Mouse (Mus musculus) ES-CJ7 (cell line): ENCODE measurements at regions not wholly inside any gene's neighbourhood (a gene's known extent, or its start where the extent isn't known, plus 50 kb on each side); places are given as distances from the start of the nearest gene placed in this dataset.

Experiments used
- DNase-seq: peaks from one replicate; pipeline ENCODE4 v3.0.0; 2011; ENCODE audit warnings: low read depth, low spot score

DNA sequence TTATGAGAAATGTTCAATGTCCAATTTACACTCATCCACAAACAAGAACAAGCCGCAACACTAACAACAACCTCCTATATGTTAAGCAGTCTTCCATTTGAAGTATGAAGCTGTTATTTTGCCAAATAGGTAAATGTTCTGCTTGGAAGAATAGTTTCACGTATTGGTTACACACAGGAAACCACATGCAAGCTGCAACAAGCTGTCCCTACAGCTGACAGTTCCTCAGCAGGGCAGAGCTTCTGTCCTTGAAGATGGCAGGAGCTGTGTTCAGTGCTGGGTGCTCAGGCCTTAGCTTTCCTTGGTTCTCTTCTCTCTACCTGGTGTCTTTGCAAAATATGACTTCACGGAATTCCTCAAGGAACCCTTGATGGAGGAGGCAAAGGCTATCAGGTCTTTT, 294.1 kb upstream of the Rnaseh2b start:
- DNase-seq, result no peak

DNA sequence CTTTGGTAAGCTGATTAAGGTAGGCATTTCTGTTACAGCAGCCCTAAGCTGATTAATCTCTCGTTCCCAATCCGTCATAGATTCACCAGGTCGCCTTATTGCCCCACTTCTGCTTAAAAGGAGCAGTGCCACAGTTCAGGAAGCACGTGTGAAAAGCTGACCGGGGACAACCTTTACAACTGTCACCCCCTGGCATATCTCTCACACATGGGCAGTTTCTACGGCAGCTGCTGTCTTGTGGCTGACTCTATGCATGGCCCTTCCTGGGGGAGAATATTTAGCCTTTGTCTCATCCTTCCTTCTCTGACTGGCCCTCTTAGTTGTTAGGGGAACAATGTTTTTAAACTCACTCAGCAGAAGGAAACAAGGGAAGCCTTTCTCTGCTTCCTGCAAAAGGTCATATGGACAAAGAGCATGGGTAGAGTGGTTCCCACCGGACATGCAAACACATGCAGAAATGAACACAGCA, 290.9 kb upstream of the Rnaseh2b start:
- no peak for DNase-seq

- DNase-seq, result no peak
Measured at GRCm38 (mm10) chr14:62002131-62002530, 290.3 kb upstream of the Rnaseh2b start.

GRCm38 (mm10) chr14:62003013-62003781, 289.2 kb upstream of the Rnaseh2b start:
- no peak for DNase-seq

DNA sequence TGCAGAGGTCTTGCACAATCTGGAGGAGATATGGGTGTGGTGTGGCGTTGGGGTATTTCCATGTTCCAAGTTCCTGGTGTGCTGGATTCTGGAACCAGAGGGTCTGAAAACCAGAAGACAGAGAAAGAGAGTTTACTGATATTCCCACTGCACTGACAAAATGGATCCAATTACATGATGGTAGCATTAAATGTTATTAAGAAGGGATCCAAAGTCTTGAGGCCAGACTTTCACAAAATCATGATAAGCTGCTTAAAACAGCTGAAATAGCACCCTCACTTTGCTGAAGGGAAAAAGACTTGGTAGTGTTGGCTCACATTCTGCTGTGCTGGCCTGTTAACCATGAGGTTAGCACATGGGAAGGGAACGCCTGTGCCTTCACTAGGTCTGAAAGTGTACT, 288.6 kb upstream of the Rnaseh2b start:
- DNase-seq, result no peak

DNA sequence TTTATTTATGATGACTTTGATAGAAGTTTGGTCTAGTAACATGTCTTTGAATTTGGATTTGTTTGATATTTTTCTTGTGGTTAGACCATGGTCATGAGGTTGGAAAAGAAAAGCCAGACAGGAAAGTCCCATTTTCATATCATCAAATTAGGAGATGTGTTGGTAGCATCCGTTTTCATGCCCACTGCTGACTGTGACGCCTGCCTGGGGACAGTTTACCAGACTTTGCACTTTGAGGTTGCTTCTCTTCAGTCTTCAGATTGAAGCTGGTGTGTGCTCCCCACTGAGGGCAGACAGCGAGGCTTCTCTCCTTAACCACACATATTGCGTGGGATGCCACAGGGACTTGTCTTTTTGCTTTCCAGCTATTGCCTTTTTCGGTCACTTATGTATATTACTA, 283.7 kb upstream of the Rnaseh2b start:
- DNase-seq, result no peak

DNA sequence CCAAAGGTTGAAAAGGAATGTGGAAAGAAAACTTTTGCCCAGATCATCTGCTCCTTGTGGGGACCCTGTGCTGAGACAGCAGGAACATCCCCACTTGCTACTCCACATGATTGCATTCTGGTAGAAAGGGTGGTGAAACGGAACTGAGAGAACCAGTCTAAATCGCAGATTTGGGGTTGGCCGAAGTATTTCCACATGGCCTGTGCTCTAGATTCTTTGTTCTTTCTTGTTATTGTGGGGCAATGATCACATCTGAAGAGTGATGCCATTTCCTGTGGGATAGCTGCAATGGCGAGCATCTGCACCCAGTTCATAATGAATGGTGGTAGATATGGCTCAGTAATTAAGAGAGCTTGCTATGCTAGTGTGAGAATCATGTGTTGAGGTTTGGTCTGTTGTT, 273.6 kb upstream of the Rnaseh2b start:
- DNase-seq, result no peak

- DNase-seq, result no peak
Measured at GRCm38 (mm10) chr14:62020996-62021395, 271.4 kb upstream of the Rnaseh2b start.

DNA sequence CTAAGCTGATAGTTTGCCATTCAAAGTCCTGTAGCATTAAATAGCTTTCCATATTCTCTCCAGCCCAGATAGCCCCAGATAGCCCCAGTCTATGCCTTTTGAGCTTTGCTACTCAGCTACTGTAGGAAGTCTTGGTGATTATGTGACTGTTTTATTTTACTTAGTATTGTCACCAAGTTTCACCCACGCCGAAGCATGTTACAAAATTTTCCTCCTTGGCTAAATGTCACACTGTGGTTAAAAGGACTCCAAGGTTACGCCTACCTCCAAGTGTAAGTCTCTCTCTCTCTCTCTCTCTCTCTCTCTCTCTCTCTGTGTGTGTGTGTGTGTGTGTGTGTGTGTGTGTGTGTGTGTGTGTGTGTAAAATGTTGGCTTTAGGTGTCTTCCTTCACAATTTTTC, 270.2 kb upstream of the Rnaseh2b start:
- DNase-seq, result no peak

DNA sequence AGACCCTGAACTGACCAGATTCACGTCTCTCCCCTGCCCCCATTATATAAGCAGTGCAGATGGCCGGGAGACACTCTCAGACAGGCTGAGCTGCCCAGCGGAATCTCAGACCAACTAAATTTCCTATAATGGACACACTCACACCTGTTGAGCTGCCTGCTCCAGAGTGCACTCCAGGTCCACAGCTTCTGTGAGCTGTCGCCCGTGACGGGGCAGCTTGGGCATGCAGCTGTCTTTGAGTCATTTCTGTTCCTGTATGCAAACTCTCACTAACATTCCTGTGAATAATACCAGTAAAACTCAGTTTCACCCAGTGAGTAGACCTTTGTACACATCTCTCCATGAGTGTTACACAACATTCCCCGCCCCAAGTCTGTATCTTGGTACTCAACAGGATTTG, 269.4 kb upstream of the Rnaseh2b start:
- no peak for DNase-seq

DNA sequence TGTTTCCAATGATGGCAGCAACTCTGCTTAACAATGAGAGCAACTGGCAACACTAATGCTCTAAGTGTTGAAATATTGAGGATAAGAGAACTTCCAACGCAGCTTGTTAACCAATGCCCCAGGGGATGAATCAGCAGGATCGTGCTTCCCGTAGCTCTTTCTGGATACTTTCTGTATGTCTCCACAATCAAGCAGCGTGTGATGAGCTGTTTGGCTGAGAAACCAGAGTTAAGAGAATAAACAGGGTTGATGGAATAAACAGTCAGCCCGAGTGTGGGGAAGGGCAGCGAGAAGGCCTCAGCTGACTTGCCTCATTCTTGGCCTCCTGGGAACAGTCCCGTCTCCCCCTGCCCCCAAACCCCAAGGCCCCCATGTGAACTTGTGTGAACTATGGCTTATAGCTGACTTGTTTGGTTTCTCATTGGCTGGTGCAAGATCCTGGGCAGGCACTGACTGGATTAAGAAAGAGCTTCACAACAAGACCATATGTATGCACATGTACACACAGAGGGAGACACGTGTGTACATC, 264.6 kb upstream of the Rnaseh2b start:
- DNase-seq, result no peak

- no peak for DNase-seq
Measured at GRCm38 (mm10) chr14:62030059-62030458, 262.3 kb upstream of the Rnaseh2b start.

DNA sequence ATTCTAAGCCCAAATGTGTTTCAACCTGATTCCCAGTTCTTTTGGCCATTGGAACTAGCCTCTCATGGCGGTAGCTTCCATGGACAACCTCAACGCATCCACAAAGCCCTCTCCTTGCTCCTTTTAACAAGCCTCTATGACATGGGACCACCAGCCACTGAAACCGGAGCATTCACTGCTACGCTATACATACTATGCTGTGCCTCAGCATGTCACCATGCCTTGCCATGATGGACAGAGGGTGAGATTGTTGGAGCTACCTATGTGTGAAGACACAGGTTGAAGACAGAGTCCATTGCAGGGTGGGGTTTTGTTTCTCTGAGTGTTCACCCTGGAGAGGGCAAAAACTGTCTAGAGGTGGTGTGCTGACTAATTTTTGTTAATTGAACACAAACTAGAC, 258.7 kb upstream of the Rnaseh2b start:
- DNase-seq, result no peak

DNA sequence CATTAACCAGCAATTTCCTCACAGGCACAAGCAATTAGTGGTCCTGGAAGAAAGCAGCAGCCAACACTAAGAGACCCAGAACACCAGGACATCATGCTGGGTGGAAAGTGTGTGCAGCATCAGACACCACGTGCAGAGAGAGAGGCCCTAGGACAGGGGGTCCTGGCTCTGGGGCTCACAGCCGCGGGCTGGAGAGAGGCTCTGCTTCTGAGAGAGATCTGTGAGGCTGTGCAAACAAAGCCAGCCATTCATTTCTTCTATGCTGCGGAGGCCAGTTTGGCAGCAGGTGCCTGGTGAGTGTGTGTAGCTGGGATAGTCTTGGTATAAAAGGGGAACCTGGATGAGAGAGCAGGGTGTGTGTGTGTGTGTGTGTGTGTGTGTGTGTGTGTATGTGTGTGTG, 257.7 kb upstream of the Rnaseh2b start:
- no peak for DNase-seq

- DNase-seq, result no peak
Measured at GRCm38 (mm10) chr14:62035416-62035815, 257.0 kb upstream of the Rnaseh2b start.

- peak; percentile 83 for DNase-seq
Measured at GRCm38 (mm10) chr14:62037514-62037913, 254.9 kb upstream of the Rnaseh2b start.

DNA sequence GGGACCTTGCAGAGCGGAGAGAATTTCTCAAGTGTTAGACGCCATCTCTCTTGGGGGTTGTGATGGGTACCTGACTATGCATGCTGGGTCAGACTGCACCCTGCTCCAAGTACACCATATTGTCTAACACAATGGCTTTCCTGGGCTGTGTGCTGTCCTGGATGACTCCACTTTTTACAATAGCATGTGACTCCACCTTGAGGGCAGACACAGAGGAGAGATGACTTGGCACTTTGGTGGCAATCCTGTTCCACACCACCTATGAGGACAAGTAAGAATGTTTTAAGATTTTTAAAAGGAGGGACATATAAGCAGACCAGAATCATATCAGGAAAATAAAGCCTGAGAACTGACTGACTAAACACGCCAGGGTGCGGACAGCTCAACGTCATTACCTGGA, 254.5 kb upstream of the Rnaseh2b start:
- DNase-seq, result no peak

DNA sequence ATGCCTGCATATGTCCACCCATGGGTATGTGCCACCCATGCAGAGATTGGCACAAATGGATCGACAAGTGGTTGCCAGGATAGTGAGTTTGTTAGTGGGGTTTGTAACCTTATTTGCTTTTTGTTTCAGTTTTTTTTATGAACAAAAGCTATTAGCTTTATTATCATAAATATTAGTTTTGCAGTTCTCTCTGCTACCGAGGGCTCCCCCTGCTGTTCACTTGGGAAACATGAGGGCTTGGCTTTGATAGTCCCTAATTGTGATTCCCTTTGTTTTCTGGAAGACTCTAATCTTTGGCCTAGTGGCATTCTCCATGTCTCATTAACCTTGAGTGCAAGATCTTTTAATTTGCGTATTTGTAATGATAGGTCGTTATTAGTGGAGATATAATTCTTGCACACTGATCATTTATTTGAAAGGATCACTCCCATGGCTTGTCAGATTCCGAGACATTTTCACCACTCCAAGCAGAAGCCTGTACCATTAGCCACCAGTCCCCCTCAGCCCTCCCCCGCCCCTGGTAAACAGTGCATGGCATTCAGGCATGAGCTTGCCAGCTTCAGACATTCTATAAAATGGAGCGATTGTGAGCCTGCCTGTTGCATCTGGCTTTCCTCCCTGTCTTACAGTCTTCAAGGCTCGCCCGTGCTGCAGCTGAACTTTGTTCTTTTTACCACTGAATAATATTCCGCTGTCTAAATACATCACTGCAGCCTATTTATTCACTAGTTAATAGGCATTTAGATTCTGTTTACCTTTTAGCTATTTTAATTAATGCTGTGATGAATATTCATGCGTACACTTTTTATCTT, 249.9 kb upstream of the Rnaseh2b start:
- peak; percentile 19 for DNase-seq

DNA sequence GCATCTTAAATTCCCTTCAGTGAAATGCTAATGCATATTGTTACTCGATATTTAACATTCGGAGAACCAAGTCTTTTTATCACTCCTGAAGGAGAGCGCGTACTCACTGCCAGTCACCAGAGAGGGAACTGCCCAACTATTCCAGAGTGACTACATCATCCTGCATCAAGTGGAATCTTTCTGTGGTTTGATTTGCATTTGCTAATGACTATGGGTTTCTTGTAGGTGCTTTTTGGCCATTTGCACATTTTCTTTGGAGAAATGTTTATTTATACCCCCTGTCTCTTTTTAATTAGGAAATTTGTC, 249.3 kb upstream of the Rnaseh2b start:
- DNase-seq, result no peak

GRCm38 (mm10) chr14:62050941-62051340, 241.4 kb upstream of the Rnaseh2b start:
- no peak for DNase-seq

GRCm38 (mm10) chr14:62051923-62052322, 240.5 kb upstream of the Rnaseh2b start:
- DNase-seq, result no peak

- no peak for DNase-seq
Measured at GRCm38 (mm10) chr14:62053004-62053403, 239.4 kb upstream of the Rnaseh2b start.

GRCm38 (mm10) chr14:62057096-62057495, 235.3 kb upstream of the Rnaseh2b start:
- no peak for DNase-seq
